Mouse (Mus musculus): ENCODE data around the gene Gm45785.

- no peak for TF ChIP-seq CTCF (IDR thresholded peaks at IDR 0.05; ENCODE audit: borderline replicate concordance, extremely low read depth, insufficient read depth, insufficient read length)
- 0 out of 2 replicates have a peak, but pooled peaks have one; percentile 9 for TF ChIP-seq POLR2A (IDR thresholded peaks at IDR 0.05; ENCODE audit: borderline replicate concordance, extremely low read depth, insufficient read depth, insufficient read length, poor library complexity, severe bottlenecking)
These were observed 25.8 kb upstream of the Gm45785 start, which contains the start of the genes Psmd13 and Sirt3 for GRCm38 (mm10) chr7:140881696-140882468.

All from brain, embryonic 14.5 days (tissue).